Mouse (Mus musculus) gastrocnemius, postnatal 10 days (tissue): Measurements from ENCODE around the gene Lrrfip2. TPM values are rescaled to one million over a fixed set of nuclear protein-coding genes. Genes with fewer than 3 reads are reported as not detected.

ENCODE experiments used
- DNase-seq: peaks from one replicate; pipeline ENCODE4 v3.0.0; 2021; ENCODE audit warnings: mixed read lengths
- total RNA-seq, 2 experiments: library from RNA; stranded (reverse); gene quantifications; 2 replicates each; pipeline ENCODE4 v1.2.3; 2021

The Lrrfip2 gene
- total RNA-seq, 2 experiments from 2014 or later, result 72.3 to 80.8 TPM

- DNase-seq, result no peak
Measured at GRCm38 (mm10) chr9:111223406-111223805, 106.0 kb downstream of the Lrrfip2 start.

GRCm38 (mm10) chr9:111228446-111228845, 111.1 kb downstream of the Lrrfip2 start:
- no peak for DNase-seq

GRCm38 (mm10) chr9:111234701-111235100, 117.3 kb downstream of the Lrrfip2 start:
- DNase-seq, result no peak

- no peak for DNase-seq
Measured at GRCm38 (mm10) chr9:111237726-111238125, 120.3 kb downstream of the Lrrfip2 start.

- DNase-seq, result no peak
Measured at GRCm38 (mm10) chr9:111239821-111240220, 122.4 kb downstream of the Lrrfip2 start.

GRCm38 (mm10) chr9:111243384-111243783, 126.0 kb downstream of the Lrrfip2 start:
- no peak for DNase-seq

- no peak for DNase-seq
Measured at GRCm38 (mm10) chr9:111245546-111245945, 128.2 kb downstream of the Lrrfip2 start.

- no peak for DNase-seq
Measured at GRCm38 (mm10) chr9:111247682-111248246, 130.4 kb downstream of the Lrrfip2 start.

GRCm38 (mm10) chr9:111252161-111252869, 134.9 kb downstream of the Lrrfip2 start:
- no peak for DNase-seq

- no peak for DNase-seq
Measured at GRCm38 (mm10) chr9:111260360-111260985, 143.1 kb downstream of the Lrrfip2 start.

- no peak for DNase-seq
Measured at GRCm38 (mm10) chr9:111261356-111261755, 144.0 kb downstream of the Lrrfip2 start.

GRCm38 (mm10) chr9:111267998-111268397, 150.6 kb downstream of the Lrrfip2 start:
- DNase-seq, result no peak

- DNase-seq, result no peak
Measured at GRCm38 (mm10) chr9:111270606-111271005, 153.2 kb downstream of the Lrrfip2 start.

GRCm38 (mm10) chr9:111271056-111271433, 153.7 kb downstream of the Lrrfip2 start:
- no peak for DNase-seq

GRCm38 (mm10) chr9:111271434-111272160, 154.2 kb downstream of the Lrrfip2 start, which contains the start of the genes Mlh1 and Epm2aip1:
Gene Mlh1 (minus strand): TSS chr9:111271791.
Gene Epm2aip1 (plus strand): TSS chr9:111271929.
- DNase-seq, result peak; percentile 99

- DNase-seq, result peak; percentile 23
Measured at GRCm38 (mm10) chr9:111272356-111272755, 155.0 kb downstream of the Lrrfip2 start.

GRCm38 (mm10) chr9:111272996-111273785, 155.8 kb downstream of the Lrrfip2 start:
- no peak for DNase-seq

GRCm38 (mm10) chr9:111273958-111274357, 156.6 kb downstream of the Lrrfip2 start:
- DNase-seq, result no peak

GRCm38 (mm10) chr9:111275156-111275555, 157.8 kb downstream of the Lrrfip2 start:
- no peak for DNase-seq
